Mouse (Mus musculus): ENCODE results near the gene Abhd6. TPM values are rescaled to one million over a fixed set of nuclear protein-coding genes. Genes with fewer than 3 reads are reported as not detected.
A peak's percentile ranks its signal among the peaks of the same experiment; 100 is the strongest.

The Abhd6 gene
- polyA plus RNA-seq, 1 experiment, result 38.9 TPM

- Histone ChIP-seq H3K27ac (ENCODE audit: insufficient read depth, low read depth, low read length) (no peak overlapping the region), H3K4me1 (ENCODE audit: control insufficient read depth, insufficient read depth, low read length) (no peaks in the 10 kb centered on the region), H3K4me3 (ENCODE audit: insufficient read depth, low read depth, low read length) (no peak overlapping the region), H3K27me3 (replicated peaks; ENCODE audit: control insufficient read depth, insufficient read depth, low read length) (no peaks in the 10 kb centered on the region), H3K36me3 (ENCODE audit: control insufficient read depth, insufficient read depth, low read length) (no peaks in the 10 kb centered on the region)
- WGBS, result 69% methylated on average over 17 of the region's 17 CpGs
- DNase-seq, result no peak
- TF ChIP-seq CTCF (conservative IDR thresholded peaks at IDR 0.05; ENCODE audit: insufficient read depth, insufficient read length, low read depth, low read length) (no peak), POLR2A (IDR thresholded peaks at IDR 0.05; ENCODE audit: low read depth, low read length) (no peak)
Observed at GRCm38 (mm10) chr14:8054310-8055102, 51.8 kb downstream of the Abhd6 start.

DNA sequence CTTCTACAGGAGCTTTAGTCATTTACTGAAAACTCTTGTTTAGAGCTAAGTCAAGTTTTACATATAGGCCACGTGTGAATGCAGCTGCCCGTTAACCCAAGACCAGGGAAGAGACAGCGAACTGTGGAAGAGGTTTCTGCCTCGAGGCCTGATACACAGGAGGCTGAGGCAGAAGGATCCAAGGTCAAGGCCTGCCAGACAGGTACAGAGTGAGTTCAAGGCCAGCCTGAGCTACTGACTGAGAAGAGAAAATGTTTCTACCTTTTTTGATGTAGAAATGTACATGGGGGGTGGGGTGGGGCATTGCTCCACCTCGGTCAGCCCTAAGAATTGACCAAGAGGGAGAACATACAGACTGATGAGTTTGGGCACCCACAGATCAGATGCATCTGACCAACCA lies 53.4 kb downstream of the Abhd6 start:
- Histone ChIP-seq H3K4me3 (ENCODE audit: insufficient read depth, low read depth, low read length) (no peak overlapping the region), H3K27me3 (replicated peaks; ENCODE audit: control insufficient read depth, insufficient read depth, low read length) (no peaks in the 10 kb centered on the region), H3K36me3 (ENCODE audit: control insufficient read depth, insufficient read depth, low read length) (no peaks in the 10 kb centered on the region), H3K4me1 (ENCODE audit: control insufficient read depth, insufficient read depth, low read length) (no peaks in the 10 kb centered on the region), H3K27ac (ENCODE audit: insufficient read depth, low read depth, low read length) (no peak overlapping the region)
- no peak for DNase-seq
- no peak for TF ChIP-seq POLR2A (IDR thresholded peaks at IDR 0.05; ENCODE audit: low read depth, low read length)
- no peak for TF ChIP-seq CTCF (conservative IDR thresholded peaks at IDR 0.05; ENCODE audit: insufficient read depth, insufficient read length, low read depth, low read length)
- WGBS, result 86% methylated on average over 5 of the region's 5 CpGs

GRCm38 (mm10) chr14:8059938-8060337 lies 57.2 kb downstream of the Abhd6 start:
- no peak overlapping the region for H3K4me3 ChIP-seq (ENCODE audit: insufficient read depth, low read depth, low read length)
- no peak for TF ChIP-seq POLR2A (IDR thresholded peaks at IDR 0.05; ENCODE audit: low read depth, low read length)
- no peak for TF ChIP-seq CTCF (conservative IDR thresholded peaks at IDR 0.05; ENCODE audit: insufficient read depth, insufficient read length, low read depth, low read length)
- H3K36me3 ChIP-seq (ENCODE audit: control insufficient read depth, insufficient read depth, low read length), result no peaks in the 10 kb centered on the region
- H3K27me3 ChIP-seq (replicated peaks; ENCODE audit: control insufficient read depth, insufficient read depth, low read length), result no peaks in the 10 kb centered on the region
- H3K4me1 ChIP-seq (ENCODE audit: control insufficient read depth, insufficient read depth, low read length), result no peaks in the 10 kb centered on the region
- 95% methylated on average over 7 of the region's 7 CpGs for WGBS
- H3K27ac ChIP-seq (ENCODE audit: insufficient read depth, low read depth, low read length), result no peak overlapping the region
- no peak for DNase-seq

DNA sequence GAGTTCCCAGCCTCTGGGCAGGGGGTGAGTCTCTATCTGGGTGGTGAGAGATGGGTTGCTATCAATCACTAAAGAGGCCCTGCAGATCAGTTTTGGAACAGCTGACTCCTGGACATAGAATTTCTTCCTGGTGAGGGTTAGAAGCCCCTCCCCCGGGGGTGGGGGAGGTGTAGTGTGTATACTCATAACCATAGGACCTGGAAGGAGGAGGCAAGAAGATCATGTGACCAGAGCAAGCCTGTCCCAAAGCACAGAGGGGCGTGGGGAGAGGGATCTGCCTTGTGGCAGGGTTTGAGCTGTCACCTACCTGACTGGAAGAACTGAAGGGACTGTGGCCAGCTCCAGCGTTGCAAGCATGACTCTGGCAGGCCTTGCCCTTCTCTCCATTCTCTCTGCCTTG lies 59.4 kb downstream of the Abhd6 start:
- H3K4me1 ChIP-seq (ENCODE audit: control insufficient read depth, insufficient read depth, low read length), result no peaks in the 10 kb centered on the region
- WGBS, result 44% methylated on average over 3 of the region's 3 CpGs
- TF ChIP-seq CTCF (conservative IDR thresholded peaks at IDR 0.05; ENCODE audit: insufficient read depth, insufficient read length, low read depth, low read length) (no peak), POLR2A (IDR thresholded peaks at IDR 0.05; ENCODE audit: low read depth, low read length) (no peak)
- no peak overlapping the region for H3K27ac ChIP-seq (ENCODE audit: insufficient read depth, low read depth, low read length)
- no peak for DNase-seq
- H3K36me3 ChIP-seq (ENCODE audit: control insufficient read depth, insufficient read depth, low read length), result no peaks in the 10 kb centered on the region
- H3K27me3 ChIP-seq (replicated peaks; ENCODE audit: control insufficient read depth, insufficient read depth, low read length), result no peaks in the 10 kb centered on the region
- H3K4me3 ChIP-seq (ENCODE audit: insufficient read depth, low read depth, low read length), result no peak overlapping the region

DNA sequence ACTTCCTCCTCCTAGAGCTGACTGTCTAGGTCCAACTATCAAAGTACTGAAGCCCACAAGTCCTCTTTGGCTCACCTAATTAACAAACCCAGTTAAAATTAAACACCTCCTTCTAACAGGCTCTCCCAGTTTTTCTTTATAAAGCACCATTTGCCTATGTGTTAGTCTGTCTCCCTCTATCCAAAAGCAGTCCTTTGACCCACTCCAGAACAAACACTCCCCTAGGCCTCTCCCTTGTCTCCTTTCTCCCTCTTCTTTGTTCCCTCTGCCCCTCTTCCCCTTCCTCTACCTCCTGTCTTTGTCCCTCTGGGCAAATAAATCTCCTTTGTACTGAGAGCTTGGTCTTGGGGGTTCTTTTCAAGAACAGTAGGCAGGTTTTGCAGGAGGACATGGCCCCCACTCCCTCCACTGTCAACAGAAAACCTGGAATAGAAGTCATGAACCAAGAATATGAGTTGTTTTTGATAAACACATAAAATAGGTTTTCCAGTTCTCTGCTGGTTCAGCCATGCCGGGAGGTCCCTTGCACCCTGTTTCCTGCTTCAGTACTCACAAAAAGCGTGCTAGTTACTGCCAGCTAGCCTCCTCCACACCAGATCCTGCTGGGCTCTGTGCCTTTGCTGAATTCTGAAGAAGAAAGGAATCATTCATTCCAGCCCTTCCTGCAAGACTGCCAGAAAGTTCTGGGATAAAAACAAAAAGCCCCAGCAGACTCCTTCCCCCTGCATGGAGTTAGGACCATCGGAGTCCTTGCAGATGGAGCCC lies 60.0 kb downstream of the Abhd6 start:
- Histone ChIP-seq H3K27ac (ENCODE audit: insufficient read depth, low read depth, low read length) (no peak overlapping the region), H3K27me3 (replicated peaks; ENCODE audit: control insufficient read depth, insufficient read depth, low read length) (no peaks in the 10 kb centered on the region), H3K4me3 (ENCODE audit: insufficient read depth, low read depth, low read length) (no peak overlapping the region), H3K36me3 (ENCODE audit: control insufficient read depth, insufficient read depth, low read length) (no peaks in the 10 kb centered on the region), H3K4me1 (ENCODE audit: control insufficient read depth, insufficient read depth, low read length) (no peaks in the 10 kb centered on the region)
- TF ChIP-seq CTCF (conservative IDR thresholded peaks at IDR 0.05; ENCODE audit: insufficient read depth, insufficient read length, low read depth, low read length), result no peak
- TF ChIP-seq POLR2A (IDR thresholded peaks at IDR 0.05; ENCODE audit: low read depth, low read length), result no peak
- WGBS, result 48% methylated on average over 3 of the region's 3 CpGs
- DNase-seq, result no peak

GRCm38 (mm10) chr14:8063835-8064785 lies 61.4 kb downstream of the Abhd6 start:
- WGBS, result 88% methylated on average over 8 of the region's 8 CpGs
- Histone ChIP-seq H3K4me1 (ENCODE audit: control insufficient read depth, insufficient read depth, low read length) (no peaks in the 10 kb centered on the region), H3K27ac (ENCODE audit: insufficient read depth, low read depth, low read length) (no peak overlapping the region), H3K4me3 (ENCODE audit: insufficient read depth, low read depth, low read length) (no peak overlapping the region), H3K36me3 (ENCODE audit: control insufficient read depth, insufficient read depth, low read length) (no peaks in the 10 kb centered on the region), H3K27me3 (replicated peaks; ENCODE audit: control insufficient read depth, insufficient read depth, low read length) (no peaks in the 10 kb centered on the region)
- peak; percentile 8 for DNase-seq
- TF ChIP-seq POLR2A (IDR thresholded peaks at IDR 0.05; ENCODE audit: low read depth, low read length) (no peak), CTCF (conservative IDR thresholded peaks at IDR 0.05; ENCODE audit: insufficient read depth, insufficient read length, low read depth, low read length) (no peak)

Data from kidney, adult 2 months (tissue).